In the genomic region with DNA sequence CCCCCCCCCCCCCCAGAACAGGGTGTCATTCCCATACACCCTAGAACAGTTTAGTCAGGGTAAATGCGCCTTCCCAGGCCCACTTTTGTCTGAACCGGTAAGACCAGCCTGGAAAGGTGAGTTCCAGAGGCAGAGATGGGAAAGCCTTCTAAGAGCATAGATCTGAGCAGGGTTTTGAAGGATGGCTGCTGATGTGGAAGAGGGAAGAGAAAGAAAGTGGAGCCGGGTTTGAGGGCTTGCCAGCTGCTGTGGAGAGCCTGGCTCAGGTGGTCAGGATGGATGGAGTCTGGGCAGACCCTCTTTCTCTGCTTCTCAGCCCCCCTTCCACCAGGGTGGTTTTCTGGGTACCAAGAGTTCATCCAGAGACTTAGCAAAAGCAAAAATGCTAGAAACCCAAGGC, we compare ENCODE assay signal across 10 mouse cellular contexts. TPM values are rescaled to one million over a fixed set of nuclear protein-coding genes. Genes with fewer than 3 reads are reported as not detected.
A peak's percentile ranks its signal among the peaks of the same experiment; 100 is the strongest.
DNase-seq lines count a peak whose midpoint lies in the region; ATAC-seq lines count a peak whose summit lies in the region.
"Had no signal": no experiment of that assay in that cellular context is flagged by ENCODE, and none has a peak within 500 bp of the region (broad histone marks: within the 10 kb centered on the region; RNA-seq: fewer than 3 reads in every experiment).

No protein-coding gene starts in this region.

- peak overlapping the region; percentile 60 for H3K9ac ChIP-seq in heart, embryonic 16.5 days (ENCODE audit: low read length)
- peak overlapping the region; percentile 49; the same call in 1 of the 2 replicates for H3K9ac ChIP-seq in hindbrain, embryonic 12.5 days
- peak overlapping the region; percentile 46 for H3K9ac ChIP-seq in midbrain, embryonic 11.5 days (ENCODE audit: low read length)

- no peaks in the 10 kb centered on the region for H3K9me3 ChIP-seq in heart, embryonic 16.5 days (replicated peaks; ENCODE audit: control insufficient read depth, low read length)
- H3K9me3 ChIP-seq in embryonic facial prominence, embryonic 10.5 days, result no peaks in the 10 kb centered on the region
- H3K9me3 ChIP-seq in hindbrain, embryonic 12.5 days (replicated peaks), result no peaks in the 10 kb centered on the region
- H3K9me3 ChIP-seq in midbrain, embryonic 11.5 days (ENCODE audit: control insufficient read depth, low read length), result no peaks in the 10 kb centered on the region

- intact Hi-C loops in heart, postnatal 36 days (cut with DNase I), result loop anchor here (5.0 to 10.0 kb wide), 2 partner anchors 61 to 359 kb away; a partner anchor contains a TSS

- no peak for DNase-seq in heart, postnatal 36 days
- DNase-seq in embryonic facial prominence, embryonic 10.5 days (ENCODE audit: low spot score), result no peak
- peak; percentile 93 for DNase-seq in midbrain, embryonic 11.5 days (ENCODE audit: low spot score, missing footprints)
- no peak for DNase-seq in frontal cortex, adult 2 months (ENCODE audit: extremely low spot score in 1 of 2, low spot score in 1 of 2)
- no peak for DNase-seq in ovary, postnatal 10 days (ENCODE audit: low spot score)
- DNase-seq: cerebellum, adult 18-20 months; kidney, adult 8-10 months had no signal

- H3K27ac ChIP-seq in heart, embryonic 16.5 days (ENCODE audit: low read length), result peak overlapping the region; percentile 94
- H3K27ac ChIP-seq in embryonic facial prominence, embryonic 10.5 days (replicated peaks), result peak overlapping the region; percentile 80
- peak overlapping the region; percentile 93 for H3K27ac ChIP-seq in hindbrain, embryonic 12.5 days
- H3K27ac ChIP-seq in midbrain, embryonic 11.5 days (ENCODE audit: low read depth, low read length), result peak overlapping the region; percentile 88

- no peak overlapping the region for H3K4me3 ChIP-seq in heart, embryonic 16.5 days (ENCODE audit: low read length)
- H3K4me3 ChIP-seq in embryonic facial prominence, embryonic 10.5 days, result peak overlapping the region; percentile 48
- 0 out of 2 replicates have a peak overlapping the region, but pooled peaks have one; percentile 11 for H3K4me3 ChIP-seq in hindbrain, embryonic 12.5 days
- H3K4me3 ChIP-seq in midbrain, embryonic 11.5 days (ENCODE audit: low read depth, low read length), result no peak overlapping the region

- H3K4me1 ChIP-seq in heart, embryonic 16.5 days (ENCODE audit: control insufficient read depth, insufficient read depth, low read length), result peaks cover 58% of the 10 kb centered on the region
- H3K4me1 ChIP-seq in embryonic facial prominence, embryonic 10.5 days, result peaks cover 97% of the 10 kb centered on the region
- H3K4me1 ChIP-seq in hindbrain, embryonic 12.5 days, result peaks cover 85% of the 10 kb centered on the region
- peaks cover 75% of the 10 kb centered on the region for H3K4me1 ChIP-seq in midbrain, embryonic 11.5 days (ENCODE audit: control insufficient read depth, insufficient read depth, low read length)

- H3K4me2 ChIP-seq in heart, embryonic 16.5 days (ENCODE audit: low read depth, low read length), result peak overlapping the region; percentile 57; the same call in 1 of the 2 replicates
- H3K4me2 ChIP-seq in hindbrain, embryonic 12.5 days (replicated peaks), result peak overlapping the region; percentile 87
- H3K4me2 ChIP-seq in midbrain, embryonic 11.5 days, result peak overlapping the region; percentile 39; the same call in 1 of the 2 replicates

- WGBS in heart, embryonic 16.5 days, result 69% methylated on average over 3 of the region's 3 CpGs
- 15% methylated on average over 3 of the region's 3 CpGs for WGBS in embryonic facial prominence, embryonic 10.5 days
- 17% methylated on average over 3 of the region's 3 CpGs for WGBS in hindbrain, embryonic 12.5 days
- WGBS in midbrain, embryonic 11.5 days, result 19% methylated on average over 3 of the region's 3 CpGs

- no peaks in the 10 kb centered on the region for H3K27me3 ChIP-seq in heart, embryonic 16.5 days (ENCODE audit: control insufficient read depth, insufficient read depth, low read length)
- H3K27me3 ChIP-seq in embryonic facial prominence, embryonic 10.5 days (replicated peaks; ENCODE audit: low read depth, poor library complexity, severe bottlenecking), result peaks cover 70% of the 10 kb centered on the region
- peaks cover 8% of the 10 kb centered on the region; the same call in 1 of the 2 replicates for H3K27me3 ChIP-seq in hindbrain, embryonic 12.5 days
- peaks cover 15% of the 10 kb centered on the region; the same call in 1 of the 2 replicates for H3K27me3 ChIP-seq in midbrain, embryonic 11.5 days (ENCODE audit: control insufficient read depth, insufficient read depth, low read length)

- no peaks in the 10 kb centered on the region for H3K36me3 ChIP-seq in heart, embryonic 16.5 days (ENCODE audit: control insufficient read depth, insufficient read depth)
- no peaks in the 10 kb centered on the region for H3K36me3 ChIP-seq in embryonic facial prominence, embryonic 10.5 days (replicated peaks)
- no peaks in the 10 kb centered on the region for H3K36me3 ChIP-seq in hindbrain, embryonic 12.5 days
- H3K36me3 ChIP-seq in midbrain, embryonic 11.5 days (ENCODE audit: control insufficient read depth, insufficient read depth, low read length), result no peaks in the 10 kb centered on the region

- ATAC-seq in heart, embryonic 16.5 days (replicated peaks; ENCODE audit: extremely low read depth, insufficient read depth, low FRiP score), result no peak
- no peak for ATAC-seq in hindbrain, embryonic 12.5 days (ENCODE audit: low FRiP score)
- no peak for ATAC-seq in midbrain, embryonic 11.5 days (ENCODE audit: low FRiP score)
- ATAC-seq in cerebellum, adult (ENCODE audit: insufficient number of reproducible peaks, low FRiP score, low TSS enrichment), result no peak

RNA-seq across cellular contexts. Expression of a gene that starts 55.7 kb away (rescaled TPM):
- polyA plus RNA-seq in heart, embryonic 16.5 days (2015; fragmentation: Nextera tagmentation; extraction: Ambion mirVana), result 51.0 and 51.1 TPM in 2 replicates
- 1 to 10 TPM in 1 of 2 experiments, under 1 TPM in 1; 0.86 to 1.7 TPM for total RNA-seq in heart, postnatal 36 days (2021)
- 156 TPM in 2 replicates for polyA plus RNA-seq in embryonic facial prominence, embryonic 10.5 days (2016; fragmentation: Nextera tagmentation; extraction: Ambion mirVana)
- polyA plus RNA-seq in hindbrain, embryonic 12.5 days (2016; fragmentation: Nextera tagmentation; extraction: Ambion mirVana), result 49.6 and 65.3 TPM in 2 replicates
- 113 and 120 TPM in 2 replicates for polyA plus RNA-seq in midbrain, embryonic 11.5 days (2014; fragmentation: Nextera tagmentation; extraction: Ambion mirVana)
- polyA plus RNA-seq in frontal cortex, adult 2 months (2012; rRNA removed), result 3.1 and 3.2 TPM in 2 replicates

Comparison
In these comparisons a context has a peak if more than half of its experiments do, and no peak if none do; other contexts are left out.
1. H3K4me3 ChIP-seq: peak in embryonic facial prominence, embryonic 10.5 days (single experiment) and hindbrain, embryonic 12.5 days (single experiment); none in heart, embryonic 16.5 days (single experiment) and midbrain, embryonic 11.5 days (single experiment).
2. RNA of a gene that starts 55.7 kb away (polyA plus RNA-seq): 156 TPM in embryonic facial prominence, embryonic 10.5 days, 113 to 120 TPM in midbrain, embryonic 11.5 days, 49.6 to 65.3 TPM in hindbrain, embryonic 12.5 days and 51.0 to 51.1 TPM in heart, embryonic 16.5 days; 3.1 to 3.2 TPM in frontal cortex, adult 2 months; every median in the first group is over 10 times any median in the second.
3. Peak in every context shown above with its lines, with median percentiles within 50 percentile points of each other: H3K27ac ChIP-seq, H3K4me2 ChIP-seq and H3K9ac ChIP-seq.